Mouse (Mus musculus) lung, embryonic 14.5 days (tissue): ENCODE measurements around the gene Chn1. TPM values are rescaled to one million over a fixed set of nuclear protein-coding genes. Genes with fewer than 3 reads are reported as not detected.
A peak's percentile ranks its signal among the peaks of the same experiment; 100 is the strongest.

Source experiments
- ATAC-seq: fragments of 200-750 bp; cut with Nextera tagmentation; 2 replicates; pipeline ENCODE4 v1.8.0; 2017; ENCODE audit warnings: mild to moderate bottlenecking, moderate TSS enrichment, moderate library complexity; ENCODE audit not compliant: insufficient read depth
- DNase-seq: peaks from one replicate; pipeline ENCODE4 v3.0.0-alpha.2; 2015
- H3K27ac ChIP-seq: fragments of 300-500 bp; sonication (generic); 2 replicates; pipeline ENCODE4 v1.5.1; 2014; ENCODE audit warnings: low read depth, mild to moderate bottlenecking, moderate library complexity
- H3K27me3 ChIP-seq: fragments of 300-500 bp; sonication (generic); 2 replicates; pipeline ENCODE4 v1.6.1; 2014; ENCODE audit warnings: low read length, control low read depth; ENCODE audit not compliant: insufficient read depth
- H3K36me3 ChIP-seq: fragments of 300-500 bp; sonication (generic); 2 replicates; pipeline ENCODE4 v1.6.1; 2014; ENCODE audit warnings: control low read depth; ENCODE audit not compliant: insufficient read depth
- H3K4me1 ChIP-seq: fragments of 300-500 bp; sonication (generic); 2 replicates; pipeline ENCODE4 v1.6.1; 2014; ENCODE audit warnings: antibody characterized with exemption, control low read depth; ENCODE audit not compliant: insufficient read depth
- H3K4me2 ChIP-seq: fragments of 300-500 bp; sonication (generic); 2 replicates; pipeline ENCODE4 v1.6.1; 2014; ENCODE audit warnings: mild to moderate bottlenecking
- H3K4me3 ChIP-seq: fragments of 300-500 bp; sonication (generic); 2 replicates; pipeline ENCODE4 v1.5.1; 2014; ENCODE audit warnings: low read depth, low read length
- H3K9ac ChIP-seq: fragments of 300-500 bp; sonication (generic); 2 replicates; pipeline ENCODE4 v1.6.1; 2014
- H3K9me3 ChIP-seq: fragments of 300-500 bp; sonication (generic); 2 replicates; pipeline ENCODE4 v1.6.1; 2016; ENCODE audit warnings: low read depth, low read length, control low read depth
- CTCF ChIP-seq: IDR thresholded peaks from 2 replicates; pipeline ENCODE4 v1.5.1; 2016; ENCODE audit warnings: antibody characterized with exemption, low read depth
- WGBS: fragments of 180-500 bp; shearing (Covaris S2); extraction: QIAGEN DNeasy Blood & Tissue Kit; methylation state at CpG from one replicate; pipeline ENCODE4 v1.1.7; 2014; 5-methylcytosine and 5-hydroxymethylcytosine counted together
- polyA plus RNA-seq: library from polyadenylated mRNA; unstranded; fragments of >200 nt; fragmentation: Nextera tagmentation; extraction: Ambion mirVana; gene quantifications from 2 replicates; pipeline ENCODE4 v1.2.1, GENCODE M21; 2014

The Chn1 gene
- polyA plus RNA-seq, 1 experiment from 2014 or later, result 56.4 TPM

- DNase-seq (peak; percentile 81), ATAC-seq (no peak; the same call in 1 of the 2 replicates)
- no peaks in the 10 kb centered on the region for H3K27me3 ChIP-seq
- no peaks in the 10 kb centered on the region for H3K36me3 ChIP-seq
- H3K9ac ChIP-seq, result no peak overlapping the region
- H3K4me2 ChIP-seq, result no peak overlapping the region
- no peak overlapping the region for H3K27ac ChIP-seq
- H3K4me1 ChIP-seq, result no peaks in the 10 kb centered on the region
- H3K9me3 ChIP-seq, result no peaks in the 10 kb centered on the region
- TF ChIP-seq CTCF, result peak; percentile 79
- H3K4me3 ChIP-seq, result no peak overlapping the region
- WGBS, result 39% methylated on average over 3 of the region's 3 CpGs
Measured at GRCm38 (mm10) chr2:73745647-73746374, 29.3 kb downstream of the Chn1 start.

GRCm38 (mm10) chr2:73741286-73741685, 33.9 kb downstream of the Chn1 start:
- no peak for ATAC-seq
- 90% methylated on average over 3 of the region's 3 CpGs for WGBS
- TF ChIP-seq CTCF, result no peak

GRCm38 (mm10) chr2:73727868-73728267, 47.3 kb downstream of the Chn1 start:
- Histone ChIP-seq H3K4me3 (no peak overlapping the region), H3K4me1 (peaks cover 5% of the 10 kb centered on the region), H3K9ac (no peak overlapping the region), H3K27ac (no peak overlapping the region), H3K36me3 (no peaks in the 10 kb centered on the region), H3K4me2 (no peak overlapping the region), H3K27me3 (no peaks in the 10 kb centered on the region), H3K9me3 (no peaks in the 10 kb centered on the region)
- no peak for TF ChIP-seq CTCF
- no peak for ATAC-seq
- no peak for DNase-seq
- WGBS, result 59% methylated on average over 2 of the region's 2 CpGs

More at GRCm38 (mm10) chr2:73741286-73741685, 33.9 kb downstream of the Chn1 start:
- no peak overlapping the region for H3K4me3 ChIP-seq
- H3K27ac ChIP-seq, result no peak overlapping the region
- no peaks in the 10 kb centered on the region for H3K36me3 ChIP-seq
- no peaks in the 10 kb centered on the region for H3K4me1 ChIP-seq
- no peak overlapping the region for H3K4me2 ChIP-seq
- no peaks in the 10 kb centered on the region for H3K9me3 ChIP-seq
- H3K27me3 ChIP-seq, result no peaks in the 10 kb centered on the region
- no peak for DNase-seq
- no peak overlapping the region for H3K9ac ChIP-seq

- no peak for TF ChIP-seq CTCF
- WGBS, result 29% methylated on average over 3 of the region's 3 CpGs
- ATAC-seq (peak; percentile 41; the same call in 1 of the 2 replicates), DNase-seq (no peak)
- H3K4me3 ChIP-seq, result no peak overlapping the region
- H3K4me1 ChIP-seq, result peaks cover 5% of the 10 kb centered on the region
- H3K27ac ChIP-seq, result no peak overlapping the region; the same call in 1 of the 2 replicates
- no peaks in the 10 kb centered on the region for H3K9me3 ChIP-seq
- no peaks in the 10 kb centered on the region for H3K27me3 ChIP-seq
- no peak overlapping the region for H3K4me2 ChIP-seq
- H3K9ac ChIP-seq, result no peak overlapping the region
- no peaks in the 10 kb centered on the region for H3K36me3 ChIP-seq
Measured at GRCm38 (mm10) chr2:73724934-73725333, 50.2 kb downstream of the Chn1 start.

GRCm38 (mm10) chr2:73721821-73722220, 53.3 kb downstream of the Chn1 start:
- peak overlapping the region; percentile 52; the same call in 1 of the 2 replicates for H3K27ac ChIP-seq

GRCm38 (mm10) chr2:73712481-73712880, 62.7 kb downstream of the Chn1 start:
- no peak for TF ChIP-seq CTCF
- ATAC-seq (no peak), DNase-seq (no peak)
- H3K36me3 ChIP-seq, result no peaks in the 10 kb centered on the region
- H3K4me3 ChIP-seq, result no peak overlapping the region
- H3K9me3 ChIP-seq, result no peaks in the 10 kb centered on the region
- H3K27ac ChIP-seq, result no peak overlapping the region
- H3K9ac ChIP-seq, result no peak overlapping the region
- H3K4me2 ChIP-seq, result no peak overlapping the region
- no peaks in the 10 kb centered on the region for H3K27me3 ChIP-seq
- no peaks in the 10 kb centered on the region for H3K4me1 ChIP-seq

More at GRCm38 (mm10) chr2:73721821-73722220, 53.3 kb downstream of the Chn1 start:
- TF ChIP-seq CTCF, result no peak
- Histone ChIP-seq H3K36me3 (no peaks in the 10 kb centered on the region), H3K27me3 (no peaks in the 10 kb centered on the region), H3K9me3 (no peaks in the 10 kb centered on the region), H3K9ac (no peak overlapping the region), H3K4me1 (peaks cover 5% of the 10 kb centered on the region), H3K4me2 (no peak overlapping the region), H3K4me3 (no peak overlapping the region)
- no peak for ATAC-seq
- DNase-seq, result peak; percentile 55
- WGBS, result 21% methylated on average over 4 of the region's 4 CpGs

GRCm38 (mm10) chr2:73693045-73693444, 82.1 kb downstream of the Chn1 start:
- H3K9ac ChIP-seq, result no peak overlapping the region
- DNase-seq (no peak), ATAC-seq (no peak)
- no peak overlapping the region for H3K27ac ChIP-seq
- no peaks in the 10 kb centered on the region for H3K27me3 ChIP-seq
- H3K4me1 ChIP-seq, result no peaks in the 10 kb centered on the region
- H3K9me3 ChIP-seq, result no peaks in the 10 kb centered on the region
- 38% methylated on average over 4 of the region's 4 CpGs for WGBS
- no peaks in the 10 kb centered on the region for H3K36me3 ChIP-seq
- no peak overlapping the region for H3K4me2 ChIP-seq
- TF ChIP-seq CTCF, result no peak
- no peak overlapping the region for H3K4me3 ChIP-seq
